Mouse (Mus musculus): ENCODE data around the gene Lpp. TPM values are rescaled to one million over a fixed set of nuclear protein-coding genes. Genes with fewer than 3 reads are reported as not detected.

Gene Lpp
- polyA plus RNA-seq, 1 experiment from 2014 or later: 17.1 TPM

GRCm38 (mm10) chr16:24542864-24543263 is 149.6 kb downstream of the Lpp start:
- no peak for DNase-seq (ENCODE audit: low spot score)

GRCm38 (mm10) chr16:24545366-24545765 is 152.1 kb downstream of the Lpp start:
- no peak for DNase-seq (ENCODE audit: low spot score)

DNA sequence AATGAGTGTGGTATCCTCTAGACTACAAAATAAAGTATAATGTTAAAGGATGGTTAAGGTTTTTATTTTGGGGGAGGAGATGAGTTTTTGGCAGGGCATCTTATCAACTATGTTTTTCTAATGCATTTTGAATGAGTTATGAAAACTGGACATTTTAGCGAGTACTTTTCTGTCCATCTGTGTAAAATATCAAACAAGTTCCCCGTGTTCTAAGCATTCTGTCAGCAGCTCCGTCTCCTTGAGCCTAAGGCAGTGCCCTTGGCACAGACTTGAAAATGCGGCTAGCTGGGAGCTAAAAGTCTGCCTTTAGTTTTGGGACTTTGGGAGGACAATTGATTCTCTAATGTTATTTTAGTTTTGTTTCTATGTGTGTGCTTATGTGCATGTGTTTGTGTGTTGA is 165.2 kb downstream of the Lpp start:
- no peak for DNase-seq (ENCODE audit: low spot score)

GRCm38 (mm10) chr16:24559811-24560210 is 166.5 kb downstream of the Lpp start:
- DNase-seq (ENCODE audit: low spot score): no peak

GRCm38 (mm10) chr16:24560998-24561397 is 167.7 kb downstream of the Lpp start:
- DNase-seq (ENCODE audit: low spot score): no peak

GRCm38 (mm10) chr16:24561602-24562001 is 168.3 kb downstream of the Lpp start:
- DNase-seq (ENCODE audit: low spot score): no peak

- no peak for DNase-seq (ENCODE audit: low spot score)
Measured at GRCm38 (mm10) chr16:24565311-24565710, 172.0 kb downstream of the Lpp start.

DNA sequence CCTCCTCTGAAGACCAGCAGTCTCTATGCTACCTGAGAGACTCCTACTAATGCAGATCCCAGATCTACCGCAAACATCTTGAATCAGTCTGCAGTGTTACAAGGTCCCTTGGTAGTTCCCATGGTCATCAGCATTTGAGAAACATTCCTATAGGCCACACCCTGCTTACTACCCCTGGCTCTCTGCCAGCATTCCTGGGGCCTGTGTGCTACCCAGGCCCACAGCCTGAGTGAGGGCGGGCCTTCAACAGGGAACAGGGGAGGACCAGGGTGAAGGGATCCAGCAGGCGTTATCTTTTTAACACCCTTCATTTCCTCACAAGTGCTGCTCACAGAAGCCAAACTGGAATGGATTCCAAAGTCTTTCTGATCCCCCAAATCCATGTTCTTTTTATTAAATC is 173.0 kb downstream of the Lpp start:
- DNase-seq (ENCODE audit: low spot score): no peak

DNA sequence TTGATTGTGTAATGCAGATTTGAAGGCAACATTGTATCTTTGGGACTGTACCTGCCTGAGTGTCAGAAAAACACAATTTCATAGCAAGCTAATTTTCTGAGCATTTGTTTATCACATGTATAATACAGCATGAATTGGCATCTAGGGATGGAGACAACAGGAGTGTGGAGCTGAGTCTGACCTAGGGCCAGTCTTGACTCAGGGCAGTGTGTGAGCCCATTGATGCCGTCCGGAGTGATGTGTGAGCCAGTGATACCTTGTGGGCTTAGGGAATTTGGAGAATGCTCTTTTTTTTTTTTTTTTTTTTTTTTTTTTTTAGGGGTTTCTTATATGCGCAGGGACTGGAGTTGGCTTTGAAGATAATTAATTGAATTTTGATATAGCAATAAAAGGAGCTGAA is 174.3 kb downstream of the Lpp start:
- DNase-seq (ENCODE audit: low spot score): no peak

DNA sequence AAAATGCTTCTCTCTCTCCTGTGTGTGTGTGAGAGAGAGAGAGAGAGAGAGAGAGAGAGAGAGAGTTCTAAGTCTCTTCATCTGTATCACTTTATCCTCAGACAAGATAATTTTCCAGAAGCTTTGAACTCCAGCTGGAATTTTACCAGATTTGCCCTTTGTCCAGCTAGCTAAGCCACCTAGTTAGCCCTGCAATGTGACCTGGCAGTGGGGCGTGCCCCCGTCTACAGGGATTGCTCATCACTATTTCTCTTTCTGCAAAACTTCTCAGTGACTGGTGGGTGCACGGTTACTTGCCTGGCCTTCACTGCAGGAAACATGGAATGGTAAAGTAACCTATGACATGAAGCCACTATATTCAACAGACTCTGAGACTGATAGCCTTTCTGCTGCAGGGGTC is 174.8 kb downstream of the Lpp start:
- DNase-seq (ENCODE audit: low spot score): no peak

GRCm38 (mm10) chr16:24569681-24570080 is 176.4 kb downstream of the Lpp start:
- no peak for DNase-seq (ENCODE audit: low spot score)

DNA sequence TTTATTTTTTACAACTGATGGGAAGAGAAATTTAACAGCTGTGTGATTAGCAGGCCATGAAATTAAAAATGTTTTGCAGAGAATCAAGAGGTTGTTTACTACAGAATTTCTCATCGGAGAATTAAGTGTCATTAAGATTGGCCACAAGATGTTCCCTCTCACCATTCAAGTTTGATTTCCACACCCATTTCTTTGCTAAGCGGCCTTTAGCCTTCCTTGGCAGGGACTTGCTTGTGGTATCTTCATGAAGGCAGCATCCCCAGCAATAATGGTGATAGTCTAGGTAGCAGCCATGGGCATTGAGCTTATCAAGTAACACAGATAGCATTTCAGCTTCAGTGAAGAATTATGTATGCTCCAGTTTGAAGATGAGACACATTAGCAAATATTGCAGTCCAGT is 183.7 kb downstream of the Lpp start:
- no peak for DNase-seq (ENCODE audit: low spot score)

DNA sequence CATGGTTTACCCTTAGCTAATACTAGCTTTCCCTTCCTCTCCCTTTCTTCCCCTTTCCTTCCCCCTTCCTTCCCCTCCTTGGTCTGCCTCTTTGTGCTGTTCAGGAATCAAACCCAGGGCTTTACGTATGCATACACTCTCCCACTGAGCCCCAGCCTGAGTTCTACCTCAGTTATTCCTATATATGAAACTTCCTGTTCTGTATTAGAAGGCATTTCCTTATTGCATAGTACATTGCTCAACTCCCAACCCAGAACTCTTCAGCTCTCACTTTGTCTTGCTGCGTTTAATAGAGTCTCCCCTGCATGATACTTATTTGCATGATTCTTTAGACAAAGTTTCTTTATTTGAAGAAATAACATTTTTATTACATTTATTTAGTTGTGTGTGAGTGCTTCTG is 184.5 kb downstream of the Lpp start:
- no peak for DNase-seq (ENCODE audit: low spot score)

DNA sequence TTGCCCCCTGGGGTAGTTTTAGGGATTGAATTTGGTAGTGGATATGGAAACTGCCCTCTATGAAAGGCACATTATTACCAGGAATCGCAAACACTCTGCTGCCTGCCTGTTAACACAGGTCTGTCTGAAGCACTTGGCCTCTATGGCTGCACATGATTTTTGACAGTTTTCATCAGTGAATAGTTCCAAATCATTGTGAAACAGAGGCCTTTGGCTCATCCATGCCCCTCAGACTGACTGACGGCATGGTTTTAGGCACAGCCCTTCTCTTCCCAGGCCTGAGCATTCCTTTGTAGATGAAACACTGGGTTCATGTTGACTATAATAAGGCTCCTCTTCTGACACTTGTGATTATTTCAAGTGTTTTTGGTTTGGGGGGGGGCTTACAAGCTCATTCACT is 189.5 kb downstream of the Lpp start:
- no peak for DNase-seq (ENCODE audit: low spot score)

DNA sequence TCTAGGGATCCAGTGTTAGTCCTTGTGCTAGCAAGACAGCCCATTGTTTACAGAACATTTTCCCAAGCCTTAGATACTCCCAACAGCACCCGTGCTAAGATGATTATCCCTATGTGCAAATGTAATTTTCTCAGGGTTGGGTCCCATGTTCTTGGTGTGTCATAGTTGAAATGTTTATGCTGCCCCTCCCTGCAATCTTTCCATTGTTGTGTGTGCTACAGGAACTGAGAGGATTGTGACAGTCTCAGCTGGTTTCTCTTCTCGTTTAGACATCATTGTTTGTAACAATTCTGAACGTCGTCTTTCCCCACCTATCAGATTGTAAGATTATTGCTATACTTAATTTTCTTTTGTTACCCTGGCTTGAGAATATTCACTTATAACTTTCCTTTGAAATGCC is 200.2 kb downstream of the Lpp start:
- no peak for DNase-seq (ENCODE audit: low spot score)

DNA sequence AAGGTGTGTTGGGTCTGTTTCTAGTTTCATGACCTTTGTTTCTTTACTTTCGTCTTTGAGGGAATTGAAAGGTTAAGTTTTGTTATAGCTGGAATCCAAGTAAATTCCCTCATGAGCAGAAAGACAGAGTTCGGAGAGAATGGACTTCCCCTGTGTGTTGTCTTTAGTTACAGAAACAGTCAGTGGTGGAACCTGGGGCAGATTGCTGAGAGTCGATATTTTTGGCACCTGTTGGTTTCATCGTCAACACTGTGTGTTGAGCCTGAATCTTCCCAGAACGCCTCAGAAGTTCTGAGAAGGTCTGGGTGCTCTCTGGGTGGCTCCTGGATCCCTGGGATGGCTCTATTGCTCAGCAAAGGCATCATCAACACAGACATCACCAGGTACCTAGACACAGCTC is 201.2 kb downstream of the Lpp start:
- DNase-seq (ENCODE audit: low spot score): no peak

GRCm38 (mm10) chr16:24595493-24595892 is 202.2 kb downstream of the Lpp start:
- DNase-seq (ENCODE audit: low spot score): no peak

DNA sequence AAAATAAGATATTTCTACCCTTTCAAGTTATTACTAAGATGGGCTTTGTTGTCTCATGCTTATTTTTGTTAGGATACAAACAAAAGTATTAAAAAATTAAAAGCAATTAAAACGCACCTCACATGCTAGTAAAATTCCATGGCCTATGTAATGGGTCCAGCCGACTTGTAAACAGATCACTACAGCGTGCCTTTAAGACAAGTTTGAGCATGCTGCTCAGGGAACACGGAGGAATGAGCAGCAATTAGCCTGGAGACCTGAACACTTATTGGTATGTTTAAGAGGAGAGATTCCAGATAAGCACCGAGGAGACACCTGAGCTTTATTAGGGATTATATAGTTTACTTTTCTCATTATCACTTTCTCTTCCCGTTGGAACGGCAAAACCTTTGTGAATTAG is 205.3 kb downstream of the Lpp start:
- DNase-seq (ENCODE audit: low spot score): no peak

DNA sequence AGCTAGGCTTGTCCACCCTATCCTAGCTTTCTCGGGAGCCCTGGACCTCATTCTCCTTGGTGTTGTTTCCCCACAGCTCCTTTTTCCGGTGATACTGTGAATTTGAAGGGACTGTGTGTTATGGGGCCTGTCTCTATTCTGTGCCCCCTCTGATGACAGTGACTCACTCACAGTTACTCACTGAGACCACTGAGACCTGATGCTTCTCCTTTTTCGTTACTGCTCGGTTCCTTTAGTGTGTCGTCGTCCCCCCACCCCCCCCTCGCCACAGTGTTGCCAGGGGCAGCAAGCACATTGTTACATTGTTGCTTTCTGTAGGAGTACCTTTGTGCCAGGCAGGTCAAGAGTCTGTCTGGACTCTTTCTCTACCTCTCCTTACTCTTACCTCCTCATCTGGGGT is 206.5 kb downstream of the Lpp start:
- no peak for DNase-seq (ENCODE audit: low spot score)

GRCm38 (mm10) chr16:24600260-24600948 is 207.1 kb downstream of the Lpp start:
- DNase-seq (ENCODE audit: low spot score): no peak

DNA sequence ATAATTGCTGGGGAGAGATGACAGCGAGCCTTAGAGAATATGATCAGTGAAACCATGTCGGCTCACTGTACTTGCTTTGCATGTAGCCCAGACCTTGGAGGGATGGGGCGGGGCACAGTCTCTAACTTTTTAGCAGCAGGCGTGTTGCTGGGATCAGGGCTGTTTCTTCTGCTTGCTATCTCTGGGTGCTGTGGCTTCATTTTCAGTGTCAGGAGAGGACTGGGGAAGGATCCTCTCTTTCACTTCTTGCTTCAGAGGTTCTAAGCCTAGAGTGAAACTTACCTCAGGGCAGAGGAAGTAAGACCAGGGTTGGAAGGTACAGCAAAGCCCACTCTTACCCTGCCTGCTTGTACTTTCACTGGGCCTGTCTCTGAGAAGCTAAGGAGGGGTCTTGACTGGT is 210.0 kb downstream of the Lpp start:
- no peak for DNase-seq (ENCODE audit: low spot score)

GRCm38 (mm10) chr16:24607896-24608457 is 214.7 kb downstream of the Lpp start:
- no peak for DNase-seq (ENCODE audit: low spot score)

DNA sequence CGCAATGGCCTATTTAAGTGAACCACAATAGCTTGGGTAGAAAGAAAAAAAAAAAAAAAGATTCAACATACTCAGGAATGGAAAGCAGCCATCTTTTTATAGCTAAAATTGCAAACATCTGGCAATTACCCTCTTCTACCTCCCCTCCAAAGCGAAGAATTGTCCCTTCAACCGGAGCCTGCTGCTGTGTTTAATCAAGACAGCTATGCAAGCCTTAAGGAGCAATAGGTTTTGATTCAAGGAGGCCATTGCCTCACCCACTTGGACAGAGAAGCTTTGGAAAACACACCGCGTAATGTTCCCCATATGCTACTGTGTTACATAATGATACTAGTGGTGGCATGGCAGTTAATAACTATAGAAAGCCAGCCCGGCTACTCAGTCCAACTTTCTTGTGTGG is 226.2 kb downstream of the Lpp start:
- no peak for DNase-seq (ENCODE audit: low spot score)

- DNase-seq (ENCODE audit: low spot score): no peak
Measured at GRCm38 (mm10) chr16:24620021-24620420, 226.7 kb downstream of the Lpp start.
